Mouse (Mus musculus): ENCODE measurements around the gene Car11. TPM values are rescaled to one million over a fixed set of nuclear protein-coding genes. Genes with fewer than 3 reads are reported as not detected.

Gene Car11
- polyA plus RNA-seq, 1 experiment from 2014 or later: 39.8 TPM

DNA sequence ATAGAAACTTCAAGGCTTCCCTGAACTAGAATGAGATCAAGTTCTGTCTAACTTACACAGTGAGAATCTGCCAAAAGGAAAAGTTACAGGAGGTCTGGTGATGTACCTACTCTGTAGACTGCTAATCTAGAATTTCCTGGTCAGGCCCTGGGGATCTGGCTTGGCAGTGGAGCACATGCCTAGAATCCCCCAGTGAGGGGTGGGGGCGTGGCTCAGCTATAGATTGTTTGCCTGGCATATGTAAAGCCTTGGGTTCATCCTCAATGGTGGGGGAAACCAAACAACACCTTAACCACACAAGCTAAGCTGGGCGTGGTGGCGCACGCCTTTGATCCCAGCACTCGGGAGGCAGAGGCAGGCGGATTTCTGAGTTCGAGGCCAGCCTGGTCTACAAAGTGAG is 1.7 kb upstream of the Car11 start:
- Histone ChIP-seq H3K4me3 (no peak overlapping the region), H3K36me3 (no peaks in the 10 kb centered on the region), H3K4me1 (peaks cover 27% of the 10 kb centered on the region), H3K4me2 (replicated peaks) (no peak overlapping the region), H3K9ac (replicated peaks) (no peak overlapping the region), H3K9me3 (no peaks in the 10 kb centered on the region), H3K27ac (replicated peaks) (no peak overlapping the region), H3K27me3 (peaks cover 20% of the 10 kb centered on the region)
- ATAC-seq (replicated peaks): no peak
- 81% methylated on average over 7 of the region's 7 CpGs for WGBS

DNA sequence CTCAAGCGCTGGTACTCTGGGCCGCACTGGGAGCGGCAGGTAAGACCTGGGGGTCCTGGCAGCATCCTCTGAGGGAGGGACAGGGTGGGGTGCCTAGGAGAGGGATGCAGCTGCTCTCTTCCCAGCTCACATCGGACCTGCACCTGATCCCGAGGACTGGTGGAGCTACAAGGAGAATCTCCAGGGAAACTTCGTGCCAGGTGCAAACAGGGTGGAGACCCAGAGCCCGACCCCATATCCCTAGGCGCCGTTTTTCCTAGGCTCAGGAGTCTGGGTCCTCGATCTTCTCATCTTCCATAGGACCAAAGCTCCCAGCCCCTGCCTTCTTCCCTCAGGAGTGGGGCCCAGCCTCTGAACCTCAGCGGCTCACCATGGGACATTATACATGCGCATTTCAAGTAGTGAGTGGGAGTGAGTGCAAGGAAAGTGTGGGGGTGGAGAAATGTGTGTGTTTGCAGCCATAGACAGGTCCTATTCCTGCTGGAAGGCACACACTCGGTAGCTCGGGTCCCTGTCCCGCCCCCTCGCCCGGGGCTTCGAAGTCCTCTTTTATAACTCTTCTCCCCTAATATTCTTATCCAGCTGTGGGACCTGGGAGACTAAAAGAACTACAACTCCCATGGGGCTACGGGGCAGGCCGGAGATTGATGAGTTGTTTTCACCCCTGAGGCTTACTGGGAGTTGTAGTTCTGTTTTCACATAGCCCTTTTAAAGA is 815 bp downstream of the Car11 start:
- Histone ChIP-seq H3K4me3 (peak overlapping the region; percentile 57), H3K4me1 (peaks cover 44% of the 10 kb centered on the region), H3K9ac (replicated peaks) (peak overlapping the region; percentile 74), H3K27me3 (peaks cover 20% of the 10 kb centered on the region), H3K36me3 (no peaks in the 10 kb centered on the region), H3K9me3 (no peaks in the 10 kb centered on the region), H3K4me2 (replicated peaks) (peak overlapping the region; percentile 90), H3K27ac (replicated peaks) (peak overlapping the region; percentile 76)
- WGBS: 1% methylated on average over 20 of the region's 20 CpGs
- peak; percentile 27; the same call in 1 of the 2 replicates for ATAC-seq (replicated peaks)

DNA sequence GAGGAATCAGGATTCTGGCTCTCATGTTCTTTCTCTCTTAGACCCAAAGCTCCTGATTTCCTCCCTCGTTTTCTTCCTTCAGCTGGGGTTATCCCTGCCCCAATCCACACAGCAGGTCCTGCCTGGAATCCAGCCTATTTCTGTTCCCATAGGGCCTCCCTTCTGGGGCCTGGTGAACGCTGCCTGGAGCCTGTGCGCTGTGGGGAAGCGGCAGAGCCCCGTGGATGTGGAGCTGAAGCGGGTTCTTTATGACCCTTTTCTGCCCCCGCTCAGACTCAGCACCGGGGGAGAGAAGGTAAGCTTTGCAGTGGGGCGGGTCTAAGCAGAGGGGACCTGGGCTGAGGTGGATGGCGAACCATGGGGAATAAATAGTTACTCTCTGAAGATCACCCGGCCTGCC is 1.4 kb downstream of the Car11 start:
- Histone ChIP-seq H3K9ac (replicated peaks) (peak overlapping the region; percentile 74), H3K36me3 (no peaks in the 10 kb centered on the region), H3K27ac (replicated peaks) (peak overlapping the region; percentile 76), H3K4me2 (replicated peaks) (peak overlapping the region; percentile 90), H3K9me3 (no peaks in the 10 kb centered on the region), H3K4me3 (peak overlapping the region; percentile 57), H3K27me3 (peaks cover 20% of the 10 kb centered on the region), H3K4me1 (peaks cover 51% of the 10 kb centered on the region)
- ATAC-seq (replicated peaks): no peak
- WGBS: 30% methylated on average over 11 of the region's 11 CpGs

DNA sequence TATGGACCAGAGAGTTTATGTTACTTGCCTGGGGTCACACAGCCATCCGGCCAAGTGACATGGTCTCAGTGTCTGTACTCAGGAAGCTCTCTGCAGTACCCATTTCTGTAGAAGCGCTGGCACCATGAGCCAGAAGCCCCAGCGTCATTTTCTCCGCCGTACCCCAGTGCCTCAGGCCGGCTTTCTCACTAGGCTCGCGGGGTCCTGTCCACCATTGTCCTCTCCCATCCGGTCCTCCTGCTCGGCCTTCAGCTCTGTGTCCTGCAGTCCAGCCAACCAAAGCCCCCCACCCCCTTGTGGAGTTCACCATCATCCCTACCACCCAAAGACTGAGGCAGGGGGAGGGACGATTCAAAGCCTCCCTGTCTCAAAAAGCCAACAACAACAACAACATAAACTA is 2.0 kb downstream of the Car11 start:
- Histone ChIP-seq H3K4me1 (peaks cover 56% of the 10 kb centered on the region), H3K4me2 (replicated peaks) (peak overlapping the region; percentile 90), H3K4me3 (peak overlapping the region; percentile 57; the same call in 1 of the 2 replicates), H3K27me3 (peaks cover 20% of the 10 kb centered on the region), H3K9ac (replicated peaks) (no peak overlapping the region; the same call in 1 of the 2 replicates), H3K36me3 (no peaks in the 10 kb centered on the region), H3K27ac (replicated peaks) (peak overlapping the region; percentile 76; the same call in 1 of the 2 replicates), H3K9me3 (no peaks in the 10 kb centered on the region)
- 85% methylated on average over 11 of the region's 11 CpGs for WGBS
- no peak for ATAC-seq (replicated peaks)

DNA sequence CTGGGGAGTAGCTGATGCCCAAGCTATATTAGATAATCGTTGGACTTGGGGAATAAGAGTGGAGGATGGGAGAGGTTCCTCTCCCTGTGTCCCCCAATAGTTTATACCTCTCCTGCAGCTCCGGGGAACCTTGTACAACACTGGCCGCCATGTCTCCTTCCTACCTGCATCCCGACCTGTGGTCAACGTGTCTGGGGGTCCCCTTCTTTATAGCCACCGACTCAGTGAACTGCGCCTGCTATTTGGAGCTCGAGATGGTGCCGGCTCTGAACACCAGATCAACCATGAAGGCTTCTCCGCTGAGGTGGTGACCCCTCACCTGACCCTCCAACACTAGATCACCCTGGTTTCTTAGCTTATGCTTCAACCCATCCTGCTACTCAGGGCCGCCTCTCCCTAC is 2.7 kb downstream of the Car11 start:
- no peaks in the 10 kb centered on the region for H3K36me3 ChIP-seq
- H3K9ac ChIP-seq (replicated peaks): no peak overlapping the region
- H3K27ac ChIP-seq (replicated peaks): no peak overlapping the region
- H3K4me1 ChIP-seq: peaks cover 63% of the 10 kb centered on the region
- no peak overlapping the region for H3K4me3 ChIP-seq
- no peak overlapping the region for H3K4me2 ChIP-seq (replicated peaks)
- 93% methylated on average over 11 of the region's 11 CpGs for WGBS
- H3K9me3 ChIP-seq: no peaks in the 10 kb centered on the region
- ATAC-seq (replicated peaks): no peak
- H3K27me3 ChIP-seq: peaks cover 20% of the 10 kb centered on the region

DNA sequence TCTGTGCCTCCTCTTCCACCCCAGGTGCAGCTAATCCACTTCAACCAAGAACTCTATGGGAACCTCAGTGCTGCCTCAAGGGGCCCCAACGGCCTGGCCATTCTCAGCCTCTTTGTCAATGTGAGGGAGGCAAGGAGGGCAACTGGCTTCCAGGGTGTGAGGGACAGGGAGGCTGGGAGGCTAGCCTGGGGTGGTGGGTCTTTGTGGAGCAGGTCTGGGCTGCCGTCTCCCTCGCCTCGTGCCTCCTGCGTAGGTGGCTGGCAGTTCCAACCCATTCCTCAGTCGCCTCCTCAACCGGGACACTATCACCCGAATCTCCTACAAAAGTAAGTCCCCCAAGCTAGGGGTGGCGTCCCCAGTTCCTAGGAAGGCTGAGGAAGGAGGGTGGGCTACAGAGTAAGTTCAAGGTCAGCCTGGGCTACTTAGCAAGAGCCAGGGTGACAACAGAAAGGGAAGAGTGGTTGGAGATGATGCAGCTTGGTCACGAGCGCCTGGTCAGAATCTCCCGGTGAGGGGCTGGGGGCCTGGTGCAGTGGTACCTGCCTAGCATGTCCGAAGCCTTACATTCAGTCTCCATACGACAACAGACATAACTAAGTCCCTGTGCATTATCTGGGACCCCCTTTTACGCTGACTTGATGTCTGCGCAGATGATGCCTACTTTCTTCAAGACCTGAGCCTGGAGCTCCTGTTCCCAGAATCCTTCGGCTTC is 3.3 kb downstream of the Car11 start:
- Histone ChIP-seq H3K4me1 (peaks cover 70% of the 10 kb centered on the region), H3K27me3 (peaks cover 20% of the 10 kb centered on the region), H3K4me3 (peak overlapping the region; percentile 56), H3K9me3 (no peaks in the 10 kb centered on the region), H3K9ac (replicated peaks) (no peak overlapping the region; the same call in 1 of the 2 replicates), H3K36me3 (no peaks in the 10 kb centered on the region), H3K27ac (replicated peaks) (peak overlapping the region; percentile 85), H3K4me2 (replicated peaks) (peak overlapping the region; percentile 98)
- WGBS: 88% methylated on average over 17 of the region's 17 CpGs
- ATAC-seq (replicated peaks): no peak

DNA sequence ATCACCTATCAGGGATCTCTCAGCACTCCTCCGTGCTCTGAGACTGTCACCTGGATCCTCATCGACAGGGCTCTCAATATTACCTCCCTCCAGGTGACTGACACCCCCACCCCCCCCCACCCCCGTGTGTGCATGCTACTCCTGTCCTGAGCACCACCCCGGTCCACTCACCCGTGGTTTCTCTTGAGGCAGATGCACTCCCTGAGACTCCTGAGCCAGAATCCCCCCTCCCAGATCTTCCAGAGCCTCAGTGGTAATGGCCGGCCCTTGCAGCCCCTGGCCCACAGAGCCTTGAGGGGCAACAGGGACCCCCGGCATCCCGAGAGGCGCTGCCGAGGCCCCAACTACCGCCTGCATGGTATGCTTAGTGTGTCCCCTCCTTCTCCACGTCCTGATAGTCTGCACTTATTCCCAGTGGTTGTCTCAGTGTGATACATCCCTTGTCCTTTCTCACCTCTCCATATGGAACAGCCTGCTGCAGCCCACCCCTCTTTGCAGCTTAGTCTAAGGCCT is 3.9 kb downstream of the Car11 start:
- WGBS: 32% methylated on average over 12 of the region's 12 CpGs
- Histone ChIP-seq H3K36me3 (no peaks in the 10 kb centered on the region), H3K4me3 (peak overlapping the region; percentile 56), H3K9me3 (no peaks in the 10 kb centered on the region), H3K4me2 (replicated peaks) (peak overlapping the region; percentile 98), H3K27ac (replicated peaks) (peak overlapping the region; percentile 85), H3K4me1 (peaks cover 76% of the 10 kb centered on the region), H3K9ac (replicated peaks) (peak overlapping the region; percentile 39), H3K27me3 (peaks cover 16% of the 10 kb centered on the region)
- ATAC-seq (replicated peaks): 0 out of 2 replicates have a peak, but pooled peaks have one; percentile 0

DNA sequence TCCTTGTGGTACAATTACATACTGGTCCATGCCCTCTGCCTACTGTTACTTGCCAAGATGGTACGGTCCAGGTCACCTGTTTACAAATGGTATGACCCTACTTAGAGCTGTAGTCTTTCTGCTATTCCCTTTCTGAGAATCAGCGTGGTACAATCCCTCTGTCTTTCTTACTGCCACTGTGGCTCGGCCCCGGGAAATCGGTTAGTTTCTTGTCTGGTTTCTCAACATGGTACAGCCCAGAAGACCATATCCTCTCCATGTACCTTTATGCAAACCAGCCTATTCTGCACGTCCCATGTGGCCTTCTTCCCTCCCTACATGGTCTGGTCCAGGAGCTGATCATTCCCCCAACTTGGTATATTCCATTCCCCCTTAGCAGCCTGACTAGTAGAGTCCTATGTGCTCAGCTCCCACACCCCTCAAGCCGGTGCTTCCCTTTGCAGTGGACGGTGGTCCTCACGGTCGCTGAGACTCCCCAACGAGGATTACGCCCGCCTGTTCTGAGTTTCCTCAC is 4.5 kb downstream of the Car11 start:
- H3K27me3 ChIP-seq: peaks cover 11% of the 10 kb centered on the region
- no peaks in the 10 kb centered on the region for H3K36me3 ChIP-seq
- H3K9ac ChIP-seq (replicated peaks): peak overlapping the region; percentile 39
- H3K4me1 ChIP-seq: peaks cover 81% of the 10 kb centered on the region
- peak overlapping the region; percentile 56 for H3K4me3 ChIP-seq
- peak; percentile 46 for ATAC-seq (replicated peaks)
- 1% methylated on average over 13 of the region's 13 CpGs for WGBS
- peak overlapping the region; percentile 85 for H3K27ac ChIP-seq (replicated peaks)
- no peaks in the 10 kb centered on the region for H3K9me3 ChIP-seq
- H3K4me2 ChIP-seq (replicated peaks): peak overlapping the region; percentile 98

DNA sequence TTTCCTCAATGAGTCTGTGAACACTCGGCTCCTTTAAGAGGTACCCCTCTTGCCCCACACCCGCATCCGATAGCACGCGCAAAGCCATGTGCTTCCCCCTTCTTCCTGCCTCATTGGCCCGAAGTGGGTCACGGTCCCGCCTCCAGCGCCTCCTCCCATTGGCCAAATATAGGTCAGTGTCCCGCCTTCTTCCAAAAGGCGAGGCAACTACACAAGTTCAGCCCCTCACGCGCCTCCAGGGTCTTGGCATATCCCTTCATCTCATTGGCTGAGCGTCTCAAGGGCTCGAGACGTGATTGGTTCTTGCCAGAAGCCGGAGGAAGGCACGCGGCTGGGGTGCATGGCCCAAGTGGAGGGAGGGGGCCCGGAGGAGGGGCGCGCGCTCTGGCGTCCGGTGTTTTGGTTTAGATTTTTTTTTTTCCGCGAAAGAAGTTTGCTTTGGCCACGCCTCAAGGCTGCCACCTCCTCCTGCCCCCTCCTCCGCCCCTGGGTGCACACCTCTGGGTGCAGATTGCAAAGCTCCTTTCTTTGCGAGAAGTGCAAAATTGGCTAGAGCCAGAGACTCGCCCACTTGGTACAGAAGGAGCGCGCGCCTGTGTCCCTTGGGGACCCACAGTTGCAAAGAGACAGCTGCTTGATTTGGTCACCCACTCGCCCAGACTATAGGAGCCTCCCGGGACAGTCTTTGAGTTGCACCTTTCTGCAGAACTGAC is 5.2 kb downstream of the Car11 start, which contains the start of gene Dbp:
TSS of gene Dbp (plus strand) at position 359 of the 713 bp plus-strand sequence.
- Histone ChIP-seq H3K4me3 (peak within 1 kb of the TSS; percentile 56), H3K9ac (replicated peaks) (peak within 1 kb of the TSS; percentile 70), H3K9me3 (no peaks in the 10 kb centered on the region), H3K4me2 (replicated peaks) (peak within 1 kb of the TSS; percentile 98), H3K36me3 (peaks cover 2% of the 10 kb centered on the region; the same call in 1 of the 2 replicates), H3K27me3 (0 out of 2 replicates have a peak, but pooled peaks cover 5% of the 10 kb centered on the region), H3K4me1 (peaks cover 83% of the 10 kb centered on the region), H3K27ac (replicated peaks) (peak within 1 kb of the TSS; percentile 85)
- ATAC-seq (replicated peaks): peak; percentile 83
- WGBS: under 1% methylated on average over 36 of the region's 36 CpGs

DNA sequence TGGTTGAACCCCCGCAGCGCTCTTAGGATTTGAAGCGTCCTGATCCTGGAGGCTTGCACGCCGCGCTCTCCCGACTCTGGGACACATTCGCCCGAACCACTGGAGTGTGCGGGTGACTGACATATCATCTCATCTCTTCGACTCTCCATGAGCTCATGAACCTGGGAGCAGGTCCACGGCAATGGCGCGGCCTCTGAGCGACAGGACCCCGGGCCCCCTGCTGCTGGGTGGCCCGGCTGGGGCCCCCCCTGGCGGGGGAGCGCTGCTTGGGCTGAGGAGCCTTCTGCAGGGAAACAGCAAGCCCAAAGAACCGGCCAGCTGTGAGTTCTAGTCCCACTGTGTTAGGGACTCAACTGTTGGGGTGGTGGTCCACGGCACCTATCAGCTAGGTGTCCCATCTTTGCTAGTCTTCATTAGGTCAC is 5.8 kb downstream of the Car11 start:
- no peaks in the 10 kb centered on the region for H3K27me3 ChIP-seq
- peaks cover 8% of the 10 kb centered on the region for H3K36me3 ChIP-seq
- ATAC-seq (replicated peaks): no peak
- H3K9me3 ChIP-seq: no peaks in the 10 kb centered on the region
- H3K4me1 ChIP-seq: peaks cover 78% of the 10 kb centered on the region
- H3K27ac ChIP-seq (replicated peaks): peak overlapping the region; percentile 85
- H3K9ac ChIP-seq (replicated peaks): peak overlapping the region; percentile 45
- peak overlapping the region; percentile 56 for H3K4me3 ChIP-seq
- peak overlapping the region; percentile 98 for H3K4me2 ChIP-seq (replicated peaks)
- WGBS: under 1% methylated on average over 21 of the region's 21 CpGs

DNA sequence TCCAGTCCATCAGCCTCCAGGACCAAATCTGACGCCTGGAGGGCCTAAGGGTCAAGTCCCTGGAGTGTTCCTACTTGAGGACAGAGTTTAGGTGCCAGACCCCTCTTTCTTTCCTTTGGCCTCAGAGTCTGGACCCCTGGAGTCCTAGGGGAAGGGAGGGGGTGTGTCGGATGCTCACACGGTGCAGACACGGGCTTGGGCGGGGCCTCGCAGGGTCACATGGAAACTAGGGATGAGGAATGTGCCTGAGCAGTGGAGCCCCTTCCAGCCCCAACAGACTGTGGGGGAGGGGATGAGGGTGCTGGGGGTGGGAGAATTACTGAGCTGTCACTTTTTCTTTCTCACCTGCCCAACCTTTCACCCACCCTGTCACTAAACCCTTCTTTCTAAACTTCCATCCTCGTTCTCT is 6.2 kb downstream of the Car11 start:
- peak overlapping the region; percentile 56 for H3K4me3 ChIP-seq
- peaks cover 73% of the 10 kb centered on the region for H3K4me1 ChIP-seq
- ATAC-seq (replicated peaks): no peak
- H3K9me3 ChIP-seq: no peaks in the 10 kb centered on the region
- H3K4me2 ChIP-seq (replicated peaks): peak overlapping the region; percentile 98
- H3K27ac ChIP-seq (replicated peaks): peak overlapping the region; percentile 85; the same call in 1 of the 2 replicates
- 0% methylated on average over 7 of the region's 7 CpGs for WGBS
- no peaks in the 10 kb centered on the region for H3K27me3 ChIP-seq
- peak overlapping the region; percentile 70 for H3K9ac ChIP-seq (replicated peaks)
- H3K36me3 ChIP-seq: peaks cover 12% of the 10 kb centered on the region
